In the genomic region with DNA sequence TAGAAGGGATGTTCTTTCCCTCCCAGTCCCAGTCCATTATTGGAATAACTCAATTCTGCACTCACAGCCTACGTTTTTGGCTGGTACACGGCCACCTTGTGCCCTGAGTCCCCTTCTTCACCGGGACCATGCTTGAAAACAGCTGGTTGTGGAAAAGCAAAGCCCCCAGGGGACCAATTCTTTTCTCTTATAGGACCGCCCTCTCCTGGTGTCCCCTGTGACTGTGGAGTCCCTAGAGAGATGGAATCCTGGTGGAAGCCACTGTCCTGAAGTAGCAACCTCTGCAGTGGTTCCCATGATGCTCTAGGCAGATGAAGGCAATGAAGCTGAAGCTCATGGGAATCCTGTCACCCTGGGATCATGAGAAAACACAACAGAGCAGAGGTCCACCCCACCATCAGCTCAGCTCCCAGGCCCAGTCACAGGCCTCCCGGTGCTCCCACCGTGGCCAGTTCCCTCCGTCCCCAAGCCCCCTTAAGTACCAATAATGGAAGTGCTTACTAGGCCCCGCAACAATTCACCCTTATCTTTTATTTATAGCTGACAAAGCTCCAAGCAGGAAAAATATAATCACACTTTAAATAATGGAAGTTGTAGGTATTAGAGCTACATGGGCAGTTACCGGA, we compare ENCODE assay signal across 18 mouse cellular contexts. TPM values are rescaled to one million over a fixed set of nuclear protein-coding genes. Genes with fewer than 3 reads are reported as not detected.
DNase-seq lines count a peak whose midpoint lies in the region; ATAC-seq lines count a peak whose summit lies in the region.
"Had no signal": no experiment of that assay in that cellular context is flagged by ENCODE, and none has a peak within 500 bp of the region (broad histone marks: within the 10 kb centered on the region; RNA-seq: fewer than 3 reads in every experiment).

No protein-coding gene starts in this region.

- no peak overlapping the region for H3K4me2 ChIP-seq in heart, embryonic 11.5 days
- no peak overlapping the region for H3K4me2 ChIP-seq in hindbrain, embryonic 12.5 days (replicated peaks)
- no peak overlapping the region for H3K4me2 ChIP-seq in hindbrain, embryonic 11.5 days (replicated peaks; ENCODE audit: low read depth, low read length)
- H3K4me2 ChIP-seq: embryonic facial prominence, embryonic 12.5 days; forebrain, embryonic 12.5 days; heart, embryonic 13.5 days had no signal

- no peaks in the 10 kb centered on the region for H3K36me3 ChIP-seq in heart, embryonic 11.5 days (ENCODE audit: control insufficient read depth, insufficient read depth, low read length)
- no peaks in the 10 kb centered on the region for H3K36me3 ChIP-seq in hindbrain, embryonic 12.5 days
- H3K36me3 ChIP-seq in hindbrain, embryonic 11.5 days (ENCODE audit: control insufficient read depth, insufficient read depth, low read length), result no peaks in the 10 kb centered on the region
- H3K36me3 ChIP-seq: embryonic facial prominence, embryonic 12.5 days; forebrain, embryonic 12.5 days; heart, embryonic 13.5 days had no signal

- no peak overlapping the region for H3K4me3 ChIP-seq in heart, embryonic 11.5 days (ENCODE audit: low read depth, low read length)
- no peak overlapping the region for H3K4me3 ChIP-seq in hindbrain, embryonic 12.5 days
- H3K4me3 ChIP-seq in hindbrain, embryonic 11.5 days (ENCODE audit: low read depth, low read length), result no peak overlapping the region
- H3K4me3 ChIP-seq: embryonic facial prominence, embryonic 12.5 days; forebrain, embryonic 12.5 days; heart, embryonic 13.5 days had no signal

- no peaks in the 10 kb centered on the region for H3K9me3 ChIP-seq in heart, embryonic 11.5 days (replicated peaks; ENCODE audit: control insufficient read depth, low read length)
- no peaks in the 10 kb centered on the region for H3K9me3 ChIP-seq in hindbrain, embryonic 12.5 days (replicated peaks)
- H3K9me3 ChIP-seq in hindbrain, embryonic 11.5 days (ENCODE audit: control insufficient read depth, low read length), result no peaks in the 10 kb centered on the region
- H3K9me3 ChIP-seq: embryonic facial prominence, embryonic 12.5 days; heart, embryonic 13.5 days had no signal

- H3K27me3 ChIP-seq in heart, embryonic 11.5 days (ENCODE audit: control insufficient read depth, insufficient read depth, low read length), result no peaks in the 10 kb centered on the region
- no peaks in the 10 kb centered on the region for H3K27me3 ChIP-seq in hindbrain, embryonic 12.5 days
- H3K27me3 ChIP-seq in hindbrain, embryonic 11.5 days (ENCODE audit: control insufficient read depth, insufficient read depth, low read length), result no peaks in the 10 kb centered on the region
- H3K27me3 ChIP-seq: embryonic facial prominence, embryonic 12.5 days; forebrain, embryonic 12.5 days; heart, embryonic 13.5 days had no signal

- 80% methylated on average over 9 of the region's 9 CpGs for WGBS in heart, embryonic 11.5 days (ENCODE audit: insufficient replicate concordance)
- WGBS in hindbrain, embryonic 12.5 days, result 70% methylated on average over 9 of the region's 9 CpGs
- 75% methylated on average over 9 of the region's 9 CpGs for WGBS in hindbrain, embryonic 11.5 days

- no peak for ATAC-seq in heart, embryonic 11.5 days (replicated peaks; ENCODE audit: insufficient number of reproducible peaks, low FRiP score, low TSS enrichment)
- 0 out of 2 replicates have a peak, but pooled peaks have one; percentile 19 for ATAC-seq in hindbrain, embryonic 12.5 days (ENCODE audit: low FRiP score)
- ATAC-seq in hindbrain, embryonic 11.5 days (ENCODE audit: low FRiP score), result no peak
- ATAC-seq: forebrain, embryonic 16.5 days; intestine, embryonic 16.5 days had no signal

- no peaks in the 10 kb centered on the region for H3K4me1 ChIP-seq in heart, embryonic 11.5 days (ENCODE audit: control insufficient read depth, insufficient read depth, low read length)
- H3K4me1 ChIP-seq in hindbrain, embryonic 12.5 days, result no peaks in the 10 kb centered on the region
- no peaks in the 10 kb centered on the region for H3K4me1 ChIP-seq in hindbrain, embryonic 11.5 days (replicated peaks; ENCODE audit: control insufficient read depth, insufficient read depth, low read length)
- H3K4me1 ChIP-seq: embryonic facial prominence, embryonic 12.5 days; forebrain, embryonic 12.5 days had no signal

- no peak overlapping the region for H3K9ac ChIP-seq in heart, embryonic 11.5 days (ENCODE audit: low read depth, low read length)
- H3K9ac ChIP-seq in hindbrain, embryonic 12.5 days, result no peak overlapping the region
- no peak overlapping the region for H3K9ac ChIP-seq in hindbrain, embryonic 11.5 days (ENCODE audit: low read depth, low read length)
- H3K9ac ChIP-seq: embryonic facial prominence, embryonic 12.5 days; forebrain, embryonic 12.5 days; heart, embryonic 13.5 days had no signal

- peak; percentile 95 for DNase-seq in heart, adult 11 months
- DNase-seq in hindbrain, embryonic 11.5 days (ENCODE audit: low spot score), result no peak
- DNase-seq in retina, embryonic 14.5 days (ENCODE audit: low spot score), result peak; percentile 46
- DNase-seq in retina, postnatal 1 day, result no peak
- no peak for DNase-seq in right cerebral cortex, adult 2 months (ENCODE audit: low spot score in 2 of 2)
- DNase-seq: adrenal gland, postnatal 10 days; cerebellum, adult 11 months; cerebellum, adult 8-10 months; cerebellum, postnatal 14 days; embryo, embryonic 11 days; gastrocnemius, postnatal 14 days had no signal

- H3K27ac ChIP-seq in heart, embryonic 11.5 days (ENCODE audit: low read depth, low read length), result no peak overlapping the region
- no peak overlapping the region for H3K27ac ChIP-seq in hindbrain, embryonic 12.5 days
- no peak overlapping the region for H3K27ac ChIP-seq in hindbrain, embryonic 11.5 days (ENCODE audit: low read depth, low read length)
- H3K27ac ChIP-seq: embryonic facial prominence, embryonic 12.5 days; forebrain, embryonic 12.5 days; heart, embryonic 13.5 days had no signal

RNA-seq across cellular contexts. Expression of a gene that starts 34.5 kb away (rescaled TPM):
- polyA plus RNA-seq in heart, embryonic 11.5 days (2014; fragmentation: Nextera tagmentation; extraction: Ambion mirVana), result 78.8 and 85.1 TPM in 2 replicates
- 85.7 and 94.8 TPM in 2 replicates for polyA plus RNA-seq in hindbrain, embryonic 12.5 days (2016; fragmentation: Nextera tagmentation; extraction: Ambion mirVana)
- polyA plus RNA-seq in hindbrain, embryonic 11.5 days (2014; fragmentation: Nextera tagmentation; extraction: Ambion mirVana), result 84.5 and 87.8 TPM in 2 replicates

Comparison
In these comparisons a context has a peak if more than half of its experiments do, and no peak if none do; other contexts are left out.
1. DNase-seq: peak in heart, adult 11 months (single experiment) and retina, embryonic 14.5 days (single experiment); none in hindbrain, embryonic 11.5 days (single experiment), retina, postnatal 1 day (single experiment) and right cerebral cortex, adult 2 months (0 of 2).